Mouse (Mus musculus): Measurements from ENCODE around the gene Sept9.
A peak's percentile ranks its signal among the peaks of the same experiment; 100 is the strongest.

Sept9 gene

DNA sequence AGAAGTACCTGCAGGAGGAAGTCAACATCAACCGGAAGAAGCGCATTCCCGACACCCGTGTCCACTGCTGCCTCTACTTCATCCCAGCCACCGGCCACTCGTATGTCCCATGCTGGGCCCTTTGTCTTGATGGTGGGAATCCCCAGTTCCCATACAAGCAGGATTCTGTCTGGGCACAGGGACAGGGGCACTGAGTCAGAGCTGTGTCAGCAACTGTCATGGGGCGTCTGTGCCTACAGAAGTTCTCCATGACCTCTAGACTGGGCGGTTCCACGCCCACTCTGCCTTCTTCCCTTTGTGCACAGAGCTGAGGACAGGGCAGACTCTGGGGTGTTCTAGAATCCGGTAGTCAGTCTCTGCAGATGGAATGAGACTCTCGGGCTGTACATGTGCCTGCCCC is 153.7 kb downstream of the Sept9 start:
- no peak for DNase-seq

DNA sequence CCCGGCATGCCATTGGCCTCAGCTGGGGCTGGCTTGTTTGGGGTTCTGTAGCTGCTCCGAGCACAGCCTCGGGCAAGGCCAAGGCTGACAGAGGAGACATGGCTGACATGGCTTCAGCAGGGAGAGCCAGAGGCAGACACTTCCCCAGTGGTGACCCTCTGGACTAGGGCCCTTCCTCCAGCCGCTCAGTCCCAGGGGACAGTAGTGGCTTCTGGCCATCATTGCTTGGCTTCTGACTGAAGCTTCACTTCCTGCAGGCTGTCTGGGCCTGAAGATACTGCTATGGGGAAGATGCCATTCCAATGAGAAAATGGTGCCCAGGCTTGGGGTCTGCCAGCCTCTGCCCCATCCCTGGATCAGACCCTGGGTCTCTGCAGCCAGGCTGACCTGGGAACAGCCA is 154.6 kb downstream of the Sept9 start:
- DNase-seq = no peak

DNA sequence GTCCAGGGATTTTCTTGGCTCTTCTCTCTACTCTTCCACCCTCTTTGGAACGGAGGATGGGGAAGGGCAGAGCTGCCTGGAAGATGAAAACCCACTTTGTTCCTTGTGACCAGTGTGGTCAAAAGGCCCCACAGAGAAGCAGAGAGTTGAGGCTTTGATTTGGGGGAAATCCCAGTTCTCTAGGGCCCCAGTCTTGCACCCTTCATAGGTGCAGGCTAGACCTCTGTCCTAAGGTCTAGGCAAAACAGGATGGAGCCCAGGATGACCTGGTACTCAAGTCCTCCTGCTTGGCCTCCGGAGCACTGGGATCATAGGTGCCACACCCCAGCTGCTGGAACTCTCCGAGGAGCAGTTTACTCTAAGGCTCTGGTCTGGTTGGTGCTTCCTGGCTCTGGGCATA is 157.5 kb downstream of the Sept9 start:
- no peak for DNase-seq

- DNase-seq = peak; percentile 97
Measured at GRCm38 (mm10) chr11:117357916-117358639, 158.6 kb downstream of the Sept9 start.

DNA sequence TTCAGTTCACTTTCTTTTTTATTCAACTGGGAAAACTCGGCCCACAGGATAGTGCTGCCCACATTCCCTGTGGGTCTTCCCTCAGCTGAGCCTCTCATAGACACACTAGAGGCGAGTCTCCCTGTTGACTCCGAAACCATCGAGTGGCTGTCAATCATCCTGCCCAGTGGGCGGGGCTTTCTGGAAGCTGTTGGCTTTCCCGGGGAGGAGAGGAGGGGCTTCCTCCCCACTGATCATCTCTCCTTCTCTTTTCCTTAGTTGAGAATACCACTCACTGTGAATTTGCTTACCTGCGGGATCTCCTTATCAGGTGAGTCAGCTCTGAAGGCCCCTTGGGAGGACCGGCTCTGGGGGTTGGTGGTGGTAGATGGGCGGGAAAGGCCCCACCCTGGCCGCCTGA is 159.7 kb downstream of the Sept9 start:
- DNase-seq = no peak

- DNase-seq = peak; percentile 82
Measured at GRCm38 (mm10) chr11:117359870-117360269, 160.4 kb downstream of the Sept9 start.

GRCm38 (mm10) chr11:117360561-117360960 is 161.1 kb downstream of the Sept9 start:
- no peak for DNase-seq

- no peak for DNase-seq
Measured at GRCm38 (mm10) chr11:117362307-117362706, 162.8 kb downstream of the Sept9 start.

DNA sequence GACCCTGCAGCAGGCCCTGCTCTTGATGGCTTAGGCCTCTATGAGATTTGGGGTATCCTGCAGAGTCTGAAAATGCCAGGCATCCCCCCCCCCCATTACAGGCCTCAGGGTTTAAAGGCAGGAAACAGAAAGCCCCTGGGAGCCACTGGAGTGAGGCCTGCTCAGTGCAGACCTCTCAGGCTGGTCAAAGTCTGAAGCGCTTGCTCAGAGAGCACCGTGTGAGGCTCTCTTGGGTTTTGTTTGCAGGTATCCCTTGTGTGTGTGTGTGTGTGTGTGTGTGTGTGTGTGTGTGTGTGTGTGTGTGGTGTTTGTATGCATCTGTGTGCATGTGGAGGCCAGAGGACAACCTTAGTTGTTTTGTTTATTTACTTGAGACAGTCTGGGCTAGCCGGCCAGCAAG is 164.5 kb downstream of the Sept9 start:
- no peak for DNase-seq

DNA sequence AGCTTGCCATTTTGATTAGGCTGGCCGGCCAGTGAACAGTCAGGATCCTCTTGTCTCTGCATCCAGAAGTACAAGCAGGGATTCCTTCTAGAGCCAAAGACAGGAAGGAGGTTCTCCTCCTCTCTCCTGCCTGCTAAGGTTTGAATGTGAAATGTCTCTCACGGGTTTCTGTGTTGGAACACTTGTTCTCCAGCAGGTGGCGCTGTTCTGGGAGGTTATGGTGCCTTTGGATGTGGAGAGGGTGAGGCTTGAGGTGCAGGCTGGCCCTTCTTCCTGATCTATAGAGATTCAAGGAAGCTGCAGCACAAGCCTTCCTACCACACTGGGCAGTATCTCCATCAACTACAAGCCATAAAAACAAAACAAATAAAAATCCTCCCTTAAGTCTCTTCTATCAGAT is 167.0 kb downstream of the Sept9 start:
- DNase-seq = peak; percentile 37

GRCm38 (mm10) chr11:117366861-117367357 is 167.4 kb downstream of the Sept9 start:
- DNase-seq = no peak

DNA sequence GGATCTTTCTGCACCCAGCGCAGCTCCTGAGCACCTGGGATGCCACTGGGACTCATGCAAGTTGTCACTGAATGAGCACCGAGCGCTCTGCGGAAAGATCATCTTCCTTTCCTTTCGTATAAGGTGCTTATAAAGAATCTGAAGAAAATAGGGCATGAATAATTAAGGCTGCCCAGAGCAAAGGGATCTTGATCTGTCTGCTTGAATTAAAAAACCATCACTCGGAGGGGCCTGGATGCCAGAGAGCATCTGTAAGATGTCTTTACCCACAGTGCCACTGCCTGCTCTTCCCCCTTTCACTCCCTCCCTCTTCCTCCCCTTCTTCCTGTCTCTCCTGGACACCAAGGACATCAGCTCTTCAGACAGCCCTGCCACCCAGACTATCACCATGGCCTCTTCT is 168.5 kb downstream of the Sept9 start:
- DNase-seq = no peak

DNA sequence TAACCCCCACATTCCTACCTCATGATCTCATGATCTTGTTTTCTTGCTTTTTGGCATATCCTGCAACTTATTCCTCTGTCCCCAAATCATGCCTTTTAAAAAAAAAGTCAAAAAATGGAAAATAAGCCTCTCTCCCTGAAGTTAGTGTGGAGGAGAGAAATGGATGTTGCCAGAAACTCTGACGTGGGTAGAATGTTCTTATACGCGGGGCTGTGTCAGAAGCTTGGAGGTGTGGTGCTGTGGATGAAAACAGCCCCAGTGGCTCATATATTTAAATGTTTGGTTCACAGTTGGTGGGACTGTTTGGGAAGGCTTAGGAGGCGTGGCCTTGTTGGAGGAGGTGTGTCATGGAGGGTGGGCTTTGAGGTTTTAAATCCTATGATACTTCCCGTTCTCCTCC is 169.9 kb downstream of the Sept9 start:
- DNase-seq = no peak

DNA sequence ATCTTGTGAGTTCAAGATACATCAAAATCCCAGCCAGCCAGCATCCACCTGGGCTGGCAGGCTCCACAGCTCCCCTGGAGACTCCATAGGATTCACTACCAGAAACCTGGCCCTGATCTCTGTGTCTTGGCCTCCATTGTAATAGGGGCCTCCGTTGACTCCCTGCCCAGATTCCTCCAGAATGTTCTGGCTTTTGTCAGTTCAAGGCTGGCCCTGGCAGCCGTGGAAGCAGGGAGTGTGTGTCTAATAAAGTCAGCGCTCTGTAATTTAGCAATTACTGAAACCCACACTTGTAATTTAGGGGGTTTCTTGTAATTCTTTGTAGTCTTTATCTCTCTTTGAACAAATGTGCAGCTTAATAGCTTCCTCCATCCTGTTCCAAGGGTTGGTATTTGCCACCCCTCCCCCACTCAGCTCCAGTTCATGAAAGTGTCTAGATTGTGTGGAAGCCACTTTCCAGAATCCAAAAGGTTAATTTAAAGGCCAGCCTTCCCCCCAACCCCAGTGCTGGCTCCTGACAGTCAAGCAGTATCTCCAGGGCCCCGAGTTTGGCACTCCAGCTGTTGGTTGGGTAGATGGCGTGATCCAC is 170.9 kb downstream of the Sept9 start:
- DNase-seq = no peak

- DNase-seq = no peak
Measured at GRCm38 (mm10) chr11:117372537-117372936, 173.1 kb downstream of the Sept9 start.

- no peak for DNase-seq
Measured at GRCm38 (mm10) chr11:117373195-117373594, 173.7 kb downstream of the Sept9 start.

GRCm38 (mm10) chr11:117373870-117374269 is 174.4 kb downstream of the Sept9 start:
- no peak for DNase-seq

- no peak for DNase-seq
Measured at GRCm38 (mm10) chr11:117374288-117374687, 174.8 kb downstream of the Sept9 start.

- DNase-seq = no peak
Measured at GRCm38 (mm10) chr11:117379774-117380173, 180.3 kb downstream of the Sept9 start.

DNA sequence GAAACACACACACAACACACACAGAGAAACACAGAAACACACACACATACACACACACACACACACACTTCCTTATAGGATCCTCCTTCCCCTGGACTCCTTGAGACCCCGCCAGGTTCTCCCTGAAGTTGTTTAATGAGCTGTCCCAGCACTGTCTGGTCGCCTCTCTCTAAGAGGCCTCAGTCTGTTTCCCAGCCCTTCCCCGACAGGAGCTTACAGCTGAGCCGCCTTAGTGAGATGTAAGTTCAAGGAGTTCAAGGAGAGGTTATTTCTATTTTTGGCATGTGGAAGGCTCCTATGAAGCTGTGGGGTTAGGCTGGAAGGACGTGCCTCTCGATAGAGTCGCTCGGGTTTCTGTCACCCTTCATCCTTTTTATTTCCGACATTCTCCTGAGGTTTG is 184.8 kb downstream of the Sept9 start:
- no peak for DNase-seq

GRCm38 (mm10) chr11:117384897-117385296 is 185.4 kb downstream of the Sept9 start:
- peak; percentile 73 for DNase-seq

GRCm38 (mm10) chr11:117385331-117386103 is 186.1 kb downstream of the Sept9 start:
- no peak for DNase-seq

DNA sequence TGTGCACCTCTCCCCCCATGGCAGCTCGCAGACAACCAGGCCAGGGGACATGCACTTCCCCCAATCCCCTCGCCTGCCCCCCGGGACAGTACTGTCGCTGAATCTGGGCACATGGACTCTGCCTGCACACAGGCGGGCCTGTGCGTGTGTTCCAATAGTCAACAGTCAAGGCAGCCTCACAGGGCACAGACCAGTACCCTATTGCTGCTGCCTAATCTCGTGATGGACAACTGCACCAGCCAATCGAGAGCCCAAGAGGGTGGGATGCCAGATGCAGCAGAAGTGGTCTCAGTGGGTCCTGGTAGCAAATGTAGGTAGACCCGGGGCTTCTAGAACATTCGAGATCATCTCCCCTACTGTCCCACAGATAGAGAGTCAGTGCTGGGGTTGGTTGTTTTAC is 187.8 kb downstream of the Sept9 start:
- DNase-seq = no peak

DNA sequence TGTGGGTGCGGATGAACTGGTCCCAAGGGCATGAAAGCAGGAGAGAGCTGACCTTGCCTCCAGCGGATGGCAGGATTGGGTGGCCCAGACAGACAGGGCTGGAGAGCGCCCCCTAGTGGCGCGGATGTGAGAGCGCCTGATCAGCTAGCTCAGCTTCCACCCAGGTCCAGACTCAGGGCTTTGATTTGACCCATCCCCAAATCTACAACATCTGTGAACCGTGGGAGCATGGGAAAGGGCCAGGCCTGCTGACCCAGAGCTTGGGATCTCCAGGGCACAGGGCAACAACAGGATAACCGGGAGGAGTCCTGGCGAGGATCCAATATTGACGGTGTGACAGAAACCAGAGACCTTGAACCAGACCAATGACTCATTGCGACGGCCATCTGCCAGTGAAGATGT is 190.5 kb downstream of the Sept9 start:
- peak; percentile 41 for DNase-seq

Data from thymus, postnatal 25 days (tissue).